Mouse (Mus musculus): ENCODE measurements around the gene Gm4846. TPM values are rescaled to one million over a fixed set of nuclear protein-coding genes. Genes with fewer than 3 reads are reported as not detected.

The Gm4846 gene
- polyA plus RNA-seq, 1 experiment from 2014 or later, result not detected

GRCm38 (mm10) chr1:166439426-166439825 lies 58.0 kb downstream of the Gm4846 start:
- H3K4me1 ChIP-seq (ENCODE audit: control insufficient read depth, insufficient read depth, low read length), result no peaks in the 10 kb centered on the region
- no peak overlapping the region for H3K4me2 ChIP-seq (ENCODE audit: low read length)
- H3K36me3 ChIP-seq (ENCODE audit: control insufficient read depth, insufficient read depth, low read length), result no peaks in the 10 kb centered on the region
- 69% methylated on average over 6 of the region's 6 CpGs for WGBS
- no peak overlapping the region for H3K4me3 ChIP-seq (ENCODE audit: low read depth, low read length)
- H3K27ac ChIP-seq (ENCODE audit: low read length), result no peak overlapping the region
- H3K9me3 ChIP-seq (replicated peaks; ENCODE audit: control insufficient read depth, low read length, poor library complexity, severe bottlenecking), result no peaks in the 10 kb centered on the region
- ATAC-seq, result no peak
- no peak overlapping the region for H3K9ac ChIP-seq (ENCODE audit: low read depth, low read length)
- no peaks in the 10 kb centered on the region for H3K27me3 ChIP-seq (ENCODE audit: control insufficient read depth, insufficient read depth, low read depth, low read length)

Other genes with a start within 250 kb of the Gm4846 start
- 4.0 and 4.5 TPM in 2 replicates for gene Ildr2, start 243.4 kb downstream of the Gm4846 start, polyA plus RNA-seq (2015; fragmentation: Nextera tagmentation; extraction: Ambion mirVana)
- 88.8 and 98.7 TPM in 2 replicates for gene Tada1, start 118.5 kb downstream of the Gm4846 start, polyA plus RNA-seq (2015; fragmentation: Nextera tagmentation; extraction: Ambion mirVana)
- gene Pogk, start 87.7 kb downstream of the Gm4846 start, polyA plus RNA-seq (2015; fragmentation: Nextera tagmentation; extraction: Ambion mirVana), result 38.4 and 41.5 TPM in 2 replicates
- not detected in 2 replicates for gene Gm4847, start 150.1 kb upstream of the Gm4846 start, polyA plus RNA-seq (2015; fragmentation: Nextera tagmentation; extraction: Ambion mirVana)
- not detected in 2 replicates for gene Fmo9, start 184.3 kb upstream of the Gm4846 start, polyA plus RNA-seq (2015; fragmentation: Nextera tagmentation; extraction: Ambion mirVana)